Mouse (Mus musculus) B cell, adult 2 months (primary cell): ENCODE measurements around the gene Sephs2.
A peak's percentile ranks its signal among the peaks of the same experiment; 100 is the strongest.

ENCODE experiments used
- DNase-seq, 2 experiments: peaks; one replicate each; pipeline ENCODE4 v3.0.0; 2022

Sephs2 gene

DNA sequence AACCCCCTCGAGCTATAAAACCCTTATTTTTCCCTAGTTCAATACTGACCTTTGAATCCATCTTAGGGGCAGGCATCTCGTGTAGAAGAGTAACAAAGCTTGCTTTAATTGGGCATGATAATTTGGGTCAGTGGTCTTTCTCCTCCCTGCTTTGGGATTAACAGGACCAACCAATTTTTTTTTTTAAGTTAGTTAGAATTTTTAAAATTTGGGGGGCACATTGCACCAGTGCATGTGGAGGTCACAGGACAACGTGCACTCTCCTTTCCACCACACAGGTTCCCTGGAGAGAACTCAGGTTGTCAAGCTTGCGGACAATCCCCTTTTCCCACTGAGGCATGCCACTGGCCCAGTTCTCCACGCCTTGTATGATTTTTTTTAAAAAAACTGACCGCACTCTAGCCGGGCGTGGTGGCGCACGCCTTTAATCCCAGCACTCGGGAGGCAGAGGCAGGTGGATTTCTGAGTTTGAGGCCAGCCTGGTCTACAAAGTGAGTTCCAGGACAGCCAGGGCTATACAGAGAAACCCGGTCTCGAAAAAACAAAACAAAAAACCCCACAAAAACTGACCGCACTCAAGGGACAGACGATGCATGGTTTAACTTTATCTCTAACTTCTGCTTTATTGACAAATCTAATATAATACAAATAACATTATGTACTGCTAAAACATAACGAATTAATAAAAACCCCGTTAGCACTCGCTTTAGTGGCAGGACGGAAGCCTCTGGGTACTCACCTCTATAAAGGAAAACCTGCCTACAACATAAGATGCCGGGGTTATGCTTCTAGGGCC is 41.8 kb downstream of the Sephs2 start:
- DNase-seq = no peak

DNA sequence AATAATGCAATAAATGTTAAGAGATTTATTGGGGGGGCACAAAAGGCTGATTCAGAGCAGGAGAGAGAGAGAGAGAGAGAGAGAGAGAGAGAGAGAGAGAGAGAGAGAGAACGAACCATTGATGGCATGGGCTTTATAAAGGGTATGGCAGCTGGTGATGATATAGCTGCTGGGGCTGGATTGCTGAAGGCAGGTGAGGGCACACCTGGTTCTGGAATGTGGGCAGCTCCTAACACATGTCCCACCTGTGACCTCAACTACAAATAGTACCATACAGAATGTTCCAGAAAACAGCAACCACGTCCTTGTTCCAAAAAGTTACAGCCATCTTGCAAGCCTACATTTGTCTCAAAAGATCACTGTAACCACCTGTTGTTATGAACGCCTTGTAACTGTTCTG is 42.5 kb downstream of the Sephs2 start:
- DNase-seq = no peak

DNA sequence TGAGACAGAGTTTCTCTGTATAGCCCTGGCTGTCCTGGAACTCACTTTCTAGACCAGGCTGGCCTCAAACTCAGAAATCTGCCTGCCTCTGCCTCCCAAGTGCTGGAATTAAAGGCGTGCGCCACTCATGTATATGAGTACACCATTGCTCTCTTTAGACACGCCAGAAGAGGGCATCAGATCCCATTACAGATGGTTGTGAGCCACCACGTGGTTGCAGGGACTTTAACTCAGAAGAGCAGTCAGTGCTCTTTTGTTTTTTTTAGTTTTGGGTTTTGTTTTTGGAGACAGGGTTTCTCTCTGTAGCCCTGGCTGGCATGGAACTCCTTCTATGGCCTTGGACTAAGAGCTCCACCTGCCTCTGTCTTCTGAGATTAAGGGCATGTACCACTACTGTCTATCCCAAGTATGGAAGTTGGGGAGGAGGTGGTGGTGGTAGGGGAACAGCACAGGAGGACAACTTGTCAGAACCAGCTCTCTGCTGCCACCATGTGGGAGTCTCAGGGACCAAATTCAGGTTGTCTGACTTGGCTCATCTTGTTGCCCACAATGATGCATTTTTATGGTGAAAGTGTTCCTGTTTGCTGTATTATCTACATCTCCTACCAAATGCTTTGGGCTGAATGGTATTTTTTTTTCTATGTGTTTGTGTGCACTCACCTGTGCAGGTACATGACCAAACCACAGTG is 45.1 kb downstream of the Sephs2 start:
- DNase-seq = peak; percentile 88 to 90

DNA sequence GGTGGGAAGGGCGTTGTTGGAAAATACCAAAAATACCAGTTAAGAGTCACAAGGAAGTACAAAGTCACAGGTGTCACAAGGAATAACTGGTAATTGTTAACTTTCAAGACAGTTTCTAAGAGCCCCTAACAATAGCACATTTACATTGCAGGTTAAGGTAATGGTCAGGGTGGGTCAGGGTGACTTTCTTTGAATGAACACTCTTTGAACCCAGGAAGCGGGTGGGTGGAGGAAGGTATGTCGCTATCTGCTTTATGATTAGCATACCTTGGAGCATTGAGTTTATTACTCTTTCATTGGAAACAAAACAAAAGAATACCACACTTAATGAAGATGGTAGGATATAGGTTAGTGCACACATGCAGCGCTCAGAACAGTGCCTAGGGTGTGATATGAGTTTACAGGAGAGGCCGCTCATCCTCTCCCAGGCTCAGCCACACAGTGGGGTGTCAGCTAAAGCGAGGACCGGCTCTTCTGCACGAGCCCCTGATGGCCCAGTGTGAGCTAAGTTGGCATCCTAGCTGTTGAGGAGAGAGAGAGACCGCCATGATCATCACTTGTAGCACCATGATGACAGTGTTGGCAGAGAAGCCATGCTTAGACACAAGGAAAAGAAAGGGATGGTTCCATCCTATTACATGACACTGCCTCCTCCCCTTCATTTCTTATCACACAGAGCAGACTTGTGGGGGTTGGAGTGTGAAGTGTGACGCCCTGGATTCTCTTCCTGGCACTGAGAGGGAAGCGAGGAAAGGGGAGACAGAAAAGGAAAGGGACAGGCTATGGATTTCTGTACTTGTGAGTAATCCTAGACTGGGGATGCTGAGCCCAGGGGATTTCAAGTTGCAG is 48.5 kb downstream of the Sephs2 start:
- DNase-seq = no peak

DNA sequence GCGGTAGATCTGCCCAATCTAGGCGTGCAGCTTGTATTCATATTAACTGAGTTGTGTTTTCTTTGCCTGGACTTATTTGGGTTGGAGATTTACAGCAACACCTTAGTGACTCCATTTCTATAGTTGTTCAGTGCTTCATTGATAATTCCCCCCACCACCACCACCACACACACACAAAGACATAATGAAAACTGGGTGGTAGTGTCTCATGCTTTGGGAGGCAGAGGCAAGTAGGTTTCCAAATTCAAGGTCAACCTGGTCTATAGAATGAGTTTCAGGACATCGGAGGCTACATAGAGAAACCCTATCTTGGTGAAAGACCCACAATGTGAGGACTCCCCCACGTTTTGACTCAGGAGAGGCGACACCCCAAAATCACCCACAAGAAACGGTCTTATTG is 49.2 kb downstream of the Sephs2 start:
- no peak for DNase-seq

DNA sequence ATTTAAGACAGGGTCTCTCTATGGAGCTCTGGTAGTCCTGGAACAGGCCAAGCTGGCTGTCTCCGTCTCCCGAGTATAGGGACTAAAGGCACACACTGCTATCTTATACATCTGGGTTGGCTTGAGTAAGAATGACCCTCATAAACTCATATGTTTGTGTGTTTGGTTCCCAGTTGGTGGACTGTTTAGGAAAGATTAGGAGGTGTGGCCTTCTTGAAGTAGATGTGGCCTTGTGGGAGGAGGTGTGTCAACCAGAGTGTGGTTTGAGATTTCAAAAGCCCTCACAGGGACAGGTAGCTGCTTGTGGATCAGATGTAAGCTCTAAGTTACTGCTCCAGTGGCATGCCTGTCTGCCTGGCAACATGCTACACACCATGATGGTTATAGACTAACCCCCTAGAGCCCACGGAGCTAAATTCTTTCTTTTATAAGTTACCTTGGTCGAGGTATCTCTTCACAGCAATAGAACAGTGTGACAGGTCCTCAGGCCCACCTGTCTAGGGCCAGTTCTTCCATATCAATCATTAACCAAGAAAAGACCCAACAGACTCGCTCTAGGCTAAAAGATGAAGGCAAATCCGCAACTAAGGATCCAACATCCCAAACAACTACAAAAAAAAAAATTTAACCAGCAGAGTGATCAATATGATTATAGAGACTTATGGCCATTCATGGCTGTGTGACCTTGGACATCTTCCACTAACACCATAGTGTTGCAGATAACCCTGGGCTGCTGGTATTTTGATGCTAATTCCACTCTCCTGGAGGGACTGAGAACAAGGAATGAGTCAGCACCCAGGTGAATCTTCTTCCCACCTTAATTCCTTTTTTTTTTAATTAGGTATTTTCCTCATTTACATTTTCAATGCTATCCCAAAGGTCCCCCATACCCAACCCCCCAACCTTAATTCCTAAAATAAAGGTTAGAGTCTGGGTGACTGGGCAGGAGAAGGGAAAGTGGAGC is 50.1 kb downstream of the Sephs2 start:
- no peak for DNase-seq

DNA sequence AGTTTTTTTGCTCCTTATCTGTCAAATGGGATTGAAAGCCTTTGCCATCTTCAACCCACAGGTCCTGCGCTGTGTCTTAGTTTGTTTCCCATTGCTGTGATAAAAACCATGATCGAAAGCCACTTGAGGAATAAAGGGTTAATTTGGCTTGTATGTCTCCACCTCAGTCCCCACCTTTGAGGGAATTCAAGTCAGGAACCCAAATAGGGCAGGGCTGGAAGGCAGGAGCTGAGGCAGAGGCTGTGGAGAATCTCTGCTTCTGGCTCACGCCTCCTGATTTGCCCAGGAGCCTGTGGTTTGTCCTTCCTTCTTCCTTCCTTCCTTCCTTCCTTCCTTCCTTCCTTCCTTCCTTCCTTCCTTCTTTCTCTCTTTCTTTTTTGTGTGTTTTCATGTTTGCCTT is 50.7 kb downstream of the Sephs2 start:
- no peak for DNase-seq
